Mouse (Mus musculus): ENCODE data around the gene Hectd3.
A peak's percentile ranks its signal among the peaks of the same experiment; 100 is the strongest.

Hectd3 gene

DNA sequence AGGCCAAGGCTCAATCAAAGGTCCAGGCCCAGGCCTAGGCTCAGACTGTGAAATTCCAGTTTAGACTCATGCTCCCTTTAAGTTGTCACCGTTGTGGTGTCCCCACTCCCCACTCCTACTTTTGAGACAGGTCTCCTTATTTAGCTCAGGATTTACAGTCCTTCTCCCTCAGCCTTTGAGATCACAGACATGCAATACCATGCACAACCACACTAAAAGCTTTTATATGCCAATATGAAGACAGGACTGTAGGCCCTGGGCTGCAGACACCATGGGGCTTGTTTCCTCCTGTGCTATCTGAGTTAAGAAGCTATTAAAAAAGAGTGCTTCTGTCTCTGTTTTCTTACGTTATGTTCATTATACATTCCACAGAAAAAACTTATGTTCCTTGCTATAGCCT, 22.6 kb downstream of the Hectd3 start:
- no peak for DNase-seq (ENCODE audit: low spot score)

- no peak for DNase-seq (ENCODE audit: low spot score)
Observed at GRCm38 (mm10) chr4:117018327-117018726, 23.2 kb downstream of the Hectd3 start.

GRCm38 (mm10) chr4:117019206-117020134, 24.4 kb downstream of the Hectd3 start, which contains the start of gene Eif2b3:
Gene Eif2b3, plus strand, starts transcription at chr4:117019402.
- peak; percentile 99 for DNase-seq (ENCODE audit: low spot score)

DNA sequence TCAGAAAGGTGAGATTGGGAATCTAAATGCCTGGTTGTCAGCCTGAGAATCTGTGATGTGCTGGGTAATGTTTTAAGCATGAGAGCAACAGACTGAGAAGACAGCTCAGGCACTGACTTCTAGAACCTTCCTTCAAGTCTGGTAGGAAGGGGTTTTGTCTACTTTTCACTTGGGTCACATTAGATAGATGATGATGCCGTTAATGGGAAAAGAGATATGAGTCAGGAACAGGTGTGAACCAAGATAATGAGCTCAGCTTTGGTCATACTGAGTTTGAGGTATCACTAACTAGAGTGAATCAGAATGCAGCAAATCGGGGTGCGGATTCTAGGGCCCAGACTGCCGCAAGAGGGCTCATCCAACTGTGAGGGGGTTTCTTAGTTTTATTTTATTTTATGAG, 28.4 kb downstream of the Hectd3 start:
- DNase-seq (ENCODE audit: low spot score) = no peak

DNA sequence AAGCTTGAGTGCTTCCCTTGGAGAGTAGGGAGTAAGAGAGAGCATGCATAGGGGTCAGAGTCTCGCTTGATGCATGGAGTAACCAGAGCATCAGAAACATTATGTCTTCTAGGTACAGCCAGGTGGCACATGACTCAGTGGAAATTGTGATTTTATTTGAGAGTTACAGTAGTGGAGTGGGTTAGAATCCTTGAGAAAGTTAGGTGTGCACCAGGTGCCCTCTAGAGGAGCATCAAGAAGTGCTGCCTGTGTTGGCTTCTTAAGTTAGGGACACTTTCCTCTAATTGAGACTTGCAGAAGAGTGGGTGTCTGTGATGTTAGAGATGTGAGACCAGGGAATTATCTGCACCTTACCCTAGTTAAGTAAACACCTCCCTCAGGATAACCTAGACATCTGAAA, 36.0 kb downstream of the Hectd3 start:
- DNase-seq (ENCODE audit: low spot score) = no peak

DNA sequence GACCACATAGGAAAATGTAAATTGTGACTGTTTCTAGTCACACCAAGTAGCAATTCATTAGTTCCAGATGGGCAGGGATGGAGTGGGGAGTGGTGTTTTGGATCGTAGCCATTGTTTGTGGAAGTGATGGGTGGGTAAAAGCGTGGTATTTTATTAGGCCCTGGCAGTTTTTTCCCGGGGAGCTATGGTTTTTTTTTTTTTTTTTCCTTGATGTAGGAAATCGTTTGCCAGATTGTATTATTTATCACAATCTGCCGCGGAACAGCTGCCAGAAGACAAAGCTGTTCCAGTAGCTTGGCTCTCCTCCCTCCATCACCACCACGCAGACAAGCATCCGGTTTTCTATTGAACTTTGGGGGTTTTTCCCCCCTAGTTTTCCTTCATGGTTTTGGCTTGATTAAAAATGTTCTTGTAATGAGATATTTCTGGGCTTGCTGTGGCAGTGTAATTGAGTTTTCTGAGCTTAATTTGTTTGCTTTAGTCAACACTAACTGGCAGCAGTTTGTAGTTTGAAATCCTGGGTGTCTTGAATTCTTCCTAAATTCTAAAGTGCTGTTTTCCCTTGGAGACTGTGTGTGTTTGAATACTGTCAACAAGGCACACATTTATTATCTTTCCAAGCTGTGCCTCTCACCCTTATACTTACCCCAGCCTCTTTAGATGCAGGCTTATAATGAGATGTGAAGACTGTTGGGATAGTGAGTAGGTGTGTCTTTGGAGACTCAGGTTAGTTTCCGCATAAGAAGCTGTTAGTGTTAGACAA, 45.0 kb downstream of the Hectd3 start:
- DNase-seq (ENCODE audit: low spot score) = peak; percentile 35

GRCm38 (mm10) chr4:117040791-117041190, 45.7 kb downstream of the Hectd3 start:
- DNase-seq (ENCODE audit: low spot score) = no peak

GRCm38 (mm10) chr4:117041283-117041721, 46.2 kb downstream of the Hectd3 start:
- no peak for DNase-seq (ENCODE audit: low spot score)

DNA sequence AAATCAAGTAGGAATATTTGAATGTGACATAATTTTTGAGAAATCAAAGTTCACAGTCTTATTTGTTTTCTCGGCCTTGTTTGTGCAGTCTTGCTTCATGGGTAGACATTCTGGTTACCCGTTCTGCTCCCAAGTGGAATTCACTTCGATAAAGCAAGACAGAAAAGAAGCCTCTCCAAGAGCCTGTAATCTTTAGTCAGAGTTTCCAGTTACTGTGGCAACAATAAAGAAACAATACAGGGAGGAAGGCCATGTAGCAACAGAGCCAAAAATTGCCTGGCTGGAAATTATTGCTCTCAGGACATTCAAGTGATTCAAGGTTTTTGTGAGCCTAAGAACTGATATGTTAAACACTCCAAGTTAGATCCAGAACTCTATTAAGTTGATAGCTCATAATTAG, 53.7 kb downstream of the Hectd3 start:
- DNase-seq (ENCODE audit: low spot score) = no peak

- no peak for DNase-seq (ENCODE audit: low spot score)
Observed at GRCm38 (mm10) chr4:117049485-117049884, 54.4 kb downstream of the Hectd3 start.

DNA sequence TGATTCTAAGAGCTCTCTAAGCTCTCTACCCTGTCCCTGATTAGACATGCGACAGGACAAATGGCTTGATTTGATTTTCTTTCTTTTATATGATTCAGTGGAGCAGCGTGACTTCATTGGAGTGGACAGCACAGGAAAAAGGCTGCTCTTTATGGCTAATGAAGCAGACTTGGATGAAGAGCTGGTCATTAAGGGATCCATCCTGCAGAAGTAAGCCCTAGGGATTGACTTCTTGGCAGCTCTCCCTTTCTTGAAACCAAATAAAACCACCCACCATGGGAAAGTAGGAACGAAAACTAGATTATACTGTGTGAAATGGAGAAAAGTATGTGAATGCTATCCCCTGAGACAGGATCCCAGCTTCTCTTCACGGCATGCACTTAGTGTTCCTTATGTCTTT, 57.5 kb downstream of the Hectd3 start:
- DNase-seq (ENCODE audit: low spot score) = no peak

- no peak for DNase-seq (ENCODE audit: low spot score)
Observed at GRCm38 (mm10) chr4:117053956-117054355, 58.8 kb downstream of the Hectd3 start.

Data from embryo, embryonic 10 days (tissue).